ENCODE assay signal across 29 mouse cellular contexts in the genomic region with DNA sequence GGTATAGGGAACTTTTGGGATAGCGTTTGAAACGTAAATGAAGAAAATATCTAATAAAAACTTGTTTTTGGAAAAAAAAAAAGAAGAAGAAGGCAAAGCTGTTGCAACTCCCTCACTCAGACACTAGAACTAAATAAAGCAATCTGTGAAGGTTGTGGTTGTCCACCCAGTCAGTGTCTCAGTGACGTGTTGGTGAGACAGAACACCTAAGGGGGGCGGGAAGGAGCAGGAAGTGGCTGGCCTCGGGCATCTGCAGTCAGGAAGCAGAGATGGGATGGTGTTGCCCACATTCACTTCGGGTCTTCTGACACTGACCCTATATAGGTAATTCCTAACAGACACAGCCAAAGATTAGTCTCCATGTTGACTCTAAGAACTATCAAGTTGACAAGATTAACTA. TPM values are rescaled to one million over a fixed set of nuclear protein-coding genes. Genes with fewer than 3 reads are reported as not detected.
"Had no signal": no experiment of that assay in that cellular context is flagged by ENCODE, and none has a peak within 500 bp of the region (broad histone marks: within the 10 kb centered on the region; RNA-seq: fewer than 3 reads in every experiment).

No protein-coding gene starts in this region.

- H3K4me1 ChIP-seq: embryonic facial prominence, embryonic 15.5 days; forebrain, embryonic 12.5 days; forebrain, embryonic 13.5 days; forebrain, embryonic 15.5 days had no signal

- H3K36me3 ChIP-seq: embryonic facial prominence, embryonic 10.5 days; embryonic facial prominence, embryonic 12.5 days; embryonic facial prominence, embryonic 13.5 days; embryonic facial prominence, embryonic 15.5 days; forebrain, embryonic 10.5 days; forebrain, embryonic 12.5 days; forebrain, embryonic 15.5 days; heart, embryonic 10.5 days had no signal

- H3K27me3 ChIP-seq: embryonic facial prominence, embryonic 12.5 days; embryonic facial prominence, embryonic 13.5 days; embryonic facial prominence, embryonic 15.5 days; forebrain, embryonic 12.5 days; forebrain, embryonic 13.5 days; forebrain, embryonic 15.5 days had no signal

- H3K4me3 ChIP-seq: embryonic facial prominence, embryonic 10.5 days; embryonic facial prominence, embryonic 12.5 days; embryonic facial prominence, embryonic 13.5 days; embryonic facial prominence, embryonic 15.5 days; erythroblast, embryonic 14.5 days; forebrain, embryonic 10.5 days; forebrain, embryonic 12.5 days; forebrain, embryonic 13.5 days; forebrain, embryonic 15.5 days; gastrocnemius, adult 2 months; heart, adult 2 months; heart, embryonic 10.5 days had no signal

- DNase-seq: cerebellum, adult 9-10 months; cerebellum, adult 9-11 months; cerebellum, postnatal 10 days; cerebellum, postnatal 14 days; cerebellum, postnatal 36 days; embryo, embryonic 11 days; forebrain, postnatal 0 days; gastrocnemius, adult 2 months; gastrocnemius, postnatal 10 days; gastrocnemius, postnatal 14 days; gastrocnemius, postnatal 25 days; gastrocnemius, postnatal 36 days; heart, adult 18-20 months; heart, adult 2 months had no signal

- H3K9me3 ChIP-seq: embryonic facial prominence, embryonic 10.5 days; embryonic facial prominence, embryonic 12.5 days; embryonic facial prominence, embryonic 13.5 days; embryonic facial prominence, embryonic 15.5 days; forebrain, embryonic 10.5 days; forebrain, embryonic 12.5 days; forebrain, embryonic 13.5 days; forebrain, embryonic 15.5 days; heart, embryonic 10.5 days had no signal

- ATAC-seq: forebrain, embryonic 13.5 days; forebrain, embryonic 14.5 days; forebrain, embryonic 15.5 days; forebrain, embryonic 16.5 days; forebrain, postnatal 0 days had no signal

RNA-seq across cellular contexts. Expression of a gene that starts 1.2 kb away (rescaled TPM):
- total RNA-seq: forebrain, postnatal 0 days; gastrocnemius, postnatal 36 days; heart, adult 18-20 months; heart, adult 2 months had no signal
- polyA plus RNA-seq: embryonic facial prominence, embryonic 11.5 days; embryonic facial prominence, embryonic 12.5 days; embryonic facial prominence, embryonic 13.5 days; embryonic facial prominence, embryonic 14.5 days; erythroblast, embryonic 14.5 days; forebrain, embryonic 10.5 days; forebrain, embryonic 11.5 days; forebrain, embryonic 13.5 days; forebrain, embryonic 14.5 days; forebrain, embryonic 15.5 days; forebrain, embryonic 16.5 days; forebrain, postnatal 0 days; heart, embryonic 10.5 days had no signal
